Mouse (Mus musculus) forebrain, embryonic 11.5 days (tissue): ENCODE measurements at regions not wholly inside any gene's neighbourhood (a gene's known extent, or its start where the extent isn't known, plus 50 kb on each side); places are given as distances from the start of the nearest gene placed in this dataset.

Experiments used
- ATAC-seq: fragments of 200-750 bp; cut with Nextera tagmentation; replicated peaks from 2 replicates; pipeline ENCODE4 v1.8.0; 2017; ENCODE audit warnings: moderate TSS enrichment; ENCODE audit not compliant: low FRiP score
- DNase-seq: peaks from one replicate; pipeline ENCODE4 v3.0.0-alpha.2; 2017; ENCODE audit warnings: low spot score
- H3K27ac ChIP-seq: fragments of 300-500 bp; sonication (generic); 2 replicates; pipeline ENCODE4 v1.5.1; 2014; ENCODE audit warnings: low read depth, low read length
- H3K27me3 ChIP-seq: fragments of 300-500 bp; sonication (generic); 2 replicates; pipeline ENCODE4 v1.6.1; 2014; ENCODE audit warnings: mild to moderate bottlenecking, low read length, mixed read lengths; ENCODE audit not compliant: control insufficient read depth, insufficient read depth
- H3K36me3 ChIP-seq: fragments of 300-500 bp; sonication (generic); 2 replicates; pipeline ENCODE4 v1.6.1; 2014; ENCODE audit warnings: mild to moderate bottlenecking, low read length, moderate library complexity, mixed read lengths; ENCODE audit not compliant: control insufficient read depth, insufficient read depth
- H3K4me1 ChIP-seq: fragments of 300-500 bp; sonication (generic); replicated peaks from 2 replicates; pipeline ENCODE4 v1.6.1; 2014; ENCODE audit warnings: low read length, mixed read lengths; ENCODE audit not compliant: control insufficient read depth, insufficient read depth
- H3K4me2 ChIP-seq: fragments of 300-500 bp; sonication (generic); 2 replicates; pipeline ENCODE4 v1.6.1; 2014; ENCODE audit warnings: low read depth, mild to moderate bottlenecking, low read length, moderate library complexity, mixed read lengths; ENCODE audit not compliant: severe bottlenecking
- H3K4me3 ChIP-seq: fragments of 300-500 bp; sonication (generic); 2 replicates; pipeline ENCODE4 v1.5.1; 2014; ENCODE audit warnings: low read depth, low read length
- H3K9ac ChIP-seq: fragments of 300-500 bp; sonication (generic); 2 replicates; pipeline ENCODE4 v1.6.1; 2014; ENCODE audit warnings: low read length
- H3K9me3 ChIP-seq: fragments of 300-500 bp; sonication (generic); 2 replicates; pipeline ENCODE4 v1.6.1; 2016; ENCODE audit warnings: low read length, mixed read lengths; ENCODE audit not compliant: control insufficient read depth
- WGBS: fragments of 180-500 bp; shearing (Covaris S2); extraction: QIAGEN DNeasy Blood & Tissue Kit; methylation state at CpG from one replicate; pipeline ENCODE4 v1.1.7; 2014; 5-methylcytosine and 5-hydroxymethylcytosine counted together

GRCm38 (mm10) chr17:51683318-51683717 is 149.8 kb downstream of the Satb1 start:
- H3K4me1 ChIP-seq: no peaks in the 10 kb centered on the region
- H3K4me2 ChIP-seq: no peak overlapping the region
- 89% methylated on average over 4 of the region's 4 CpGs for WGBS
- no peak overlapping the region for H3K9ac ChIP-seq
- no peaks in the 10 kb centered on the region for H3K36me3 ChIP-seq
- H3K27me3 ChIP-seq: no peaks in the 10 kb centered on the region
- no peak overlapping the region for H3K27ac ChIP-seq
- no peak overlapping the region for H3K4me3 ChIP-seq
- H3K9me3 ChIP-seq: no peaks in the 10 kb centered on the region
- ATAC-seq: no peak
- DNase-seq: no peak

- Histone ChIP-seq H3K27me3 (no peaks in the 10 kb centered on the region), H3K36me3 (no peaks in the 10 kb centered on the region), H3K27ac (no peak overlapping the region), H3K9me3 (no peaks in the 10 kb centered on the region), H3K4me1 (no peaks in the 10 kb centered on the region), H3K4me3 (no peak overlapping the region), H3K4me2 (no peak overlapping the region), H3K9ac (no peak overlapping the region)
- 92% methylated on average over 3 of the region's 3 CpGs for WGBS
- DNase-seq: no peak
- ATAC-seq: no peak
Measured at GRCm38 (mm10) chr17:51682368-51682767, 150.7 kb downstream of the Satb1 start.

- Histone ChIP-seq H3K27ac (no peak overlapping the region), H3K4me2 (no peak overlapping the region), H3K4me1 (no peaks in the 10 kb centered on the region), H3K36me3 (no peaks in the 10 kb centered on the region), H3K27me3 (no peaks in the 10 kb centered on the region), H3K9ac (no peak overlapping the region), H3K4me3 (no peak overlapping the region), H3K9me3 (no peaks in the 10 kb centered on the region)
- 96% methylated on average over 8 of the region's 8 CpGs for WGBS
- ATAC-seq (no peak), DNase-seq (no peak)
Measured at GRCm38 (mm10) chr17:51677451-51677850, 155.6 kb downstream of the Satb1 start.

DNA sequence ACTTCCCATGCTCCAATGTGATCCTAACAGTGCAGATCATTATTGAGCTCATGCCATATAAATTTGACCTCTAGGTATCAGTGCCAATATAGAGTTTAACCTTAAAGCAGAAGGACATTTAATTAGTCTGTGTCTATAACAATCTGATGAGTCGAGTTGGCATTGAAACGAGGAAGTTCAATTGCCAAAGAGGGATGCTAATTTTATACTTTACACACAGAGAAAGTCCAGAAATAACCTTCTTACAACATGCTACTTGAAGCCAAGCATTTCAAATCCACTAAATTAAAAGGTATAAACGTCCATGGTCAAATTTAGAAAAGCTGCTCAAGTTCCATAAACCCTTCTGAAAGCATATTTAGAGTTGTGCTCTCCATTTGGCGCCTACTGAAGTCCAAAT is 174.7 kb downstream of the Satb1 start:
- no peak overlapping the region for H3K27ac ChIP-seq
- ATAC-seq (no peak), DNase-seq (no peak)
- no peak overlapping the region for H3K4me3 ChIP-seq
- 87% methylated on average over 4 of the region's 4 CpGs for WGBS
- no peak overlapping the region for H3K4me2 ChIP-seq
- no peaks in the 10 kb centered on the region for H3K4me1 ChIP-seq
- H3K27me3 ChIP-seq: no peaks in the 10 kb centered on the region
- no peak overlapping the region for H3K9ac ChIP-seq
- no peaks in the 10 kb centered on the region for H3K36me3 ChIP-seq
- H3K9me3 ChIP-seq: no peaks in the 10 kb centered on the region

DNA sequence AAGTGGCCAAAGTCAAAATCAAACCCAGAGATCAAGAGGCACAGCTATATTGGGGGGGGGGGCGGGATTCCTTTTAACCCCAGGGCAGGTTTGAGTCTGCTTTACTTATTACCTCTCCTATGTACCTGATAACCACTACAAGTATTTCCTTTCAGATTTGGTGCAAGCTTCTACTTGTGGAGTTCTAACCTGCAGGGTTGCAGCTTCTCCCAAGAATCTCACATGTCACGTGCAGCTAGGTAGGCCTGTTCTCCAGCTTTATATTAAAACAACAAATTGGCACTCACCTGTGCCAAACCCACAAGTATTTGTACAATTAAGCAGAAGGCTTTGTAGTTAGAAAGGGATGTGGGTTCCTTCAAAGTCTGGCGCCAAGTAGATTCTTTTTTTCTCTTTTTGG is 179.2 kb downstream of the Satb1 start:
- Histone ChIP-seq H3K27ac (no peak overlapping the region), H3K4me3 (no peak overlapping the region), H3K9me3 (no peaks in the 10 kb centered on the region), H3K4me1 (no peaks in the 10 kb centered on the region), H3K27me3 (no peaks in the 10 kb centered on the region), H3K36me3 (no peaks in the 10 kb centered on the region), H3K4me2 (no peak overlapping the region), H3K9ac (no peak overlapping the region)
- no peak for ATAC-seq
- no peak for DNase-seq
- 90% methylated on average over 3 of the region's 3 CpGs for WGBS

- H3K4me2 ChIP-seq: no peak overlapping the region
- ATAC-seq (no peak), DNase-seq (no peak)
- no peaks in the 10 kb centered on the region for H3K36me3 ChIP-seq
- 88% methylated on average over 2 of the region's 2 CpGs for WGBS
- H3K4me3 ChIP-seq: no peak overlapping the region
- H3K4me1 ChIP-seq: no peaks in the 10 kb centered on the region
- no peaks in the 10 kb centered on the region for H3K27me3 ChIP-seq
- no peaks in the 10 kb centered on the region for H3K9me3 ChIP-seq
- no peak overlapping the region for H3K9ac ChIP-seq
- no peak overlapping the region for H3K27ac ChIP-seq
Measured at GRCm38 (mm10) chr17:51651880-51652279, 181.2 kb downstream of the Satb1 start.

DNA sequence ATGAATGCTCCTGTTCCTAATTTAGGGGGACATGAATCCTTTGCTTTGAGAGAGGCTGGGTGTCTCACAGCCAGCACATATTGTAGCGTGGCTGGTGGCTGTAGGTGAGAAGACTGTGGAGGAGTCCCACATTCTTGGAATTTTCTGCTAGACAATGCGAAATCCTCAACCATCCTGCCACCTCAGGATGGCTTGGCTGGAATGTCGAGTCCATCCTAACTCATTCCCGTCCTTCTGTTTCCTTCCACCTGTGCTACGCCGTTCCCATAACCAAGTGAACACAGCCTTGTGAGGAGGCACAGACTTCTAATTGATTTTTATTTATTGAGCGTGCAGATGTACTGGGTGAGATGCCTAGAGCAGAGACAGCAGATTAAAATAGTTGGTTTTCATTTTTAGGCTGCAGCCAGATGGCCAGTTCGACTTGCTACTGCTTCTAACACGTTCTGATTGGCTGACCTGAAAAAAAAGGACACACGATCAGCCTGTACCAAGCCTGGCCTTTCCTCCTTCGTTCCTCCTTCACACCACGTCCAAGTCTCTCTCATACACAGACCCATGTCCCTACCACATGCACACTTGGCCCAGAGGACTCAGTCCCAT is 183.8 kb downstream of the Satb1 start:
- Histone ChIP-seq H3K36me3 (no peaks in the 10 kb centered on the region), H3K4me1 (no peaks in the 10 kb centered on the region), H3K27me3 (no peaks in the 10 kb centered on the region), H3K9ac (no peak overlapping the region), H3K4me3 (no peak overlapping the region), H3K4me2 (no peak overlapping the region), H3K9me3 (no peaks in the 10 kb centered on the region), H3K27ac (no peak overlapping the region)
- no peak for DNase-seq
- ATAC-seq: no peak
- 87% methylated on average over 12 of the region's 12 CpGs for WGBS

GRCm38 (mm10) chr17:51646416-51646815 is 186.7 kb downstream of the Satb1 start:
- no peak overlapping the region for H3K27ac ChIP-seq
- no peak overlapping the region for H3K4me2 ChIP-seq
- H3K9ac ChIP-seq: no peak overlapping the region
- no peaks in the 10 kb centered on the region for H3K27me3 ChIP-seq
- ATAC-seq: no peak
- H3K9me3 ChIP-seq: no peaks in the 10 kb centered on the region
- H3K4me1 ChIP-seq: no peaks in the 10 kb centered on the region
- H3K4me3 ChIP-seq: no peak overlapping the region
- no peaks in the 10 kb centered on the region for H3K36me3 ChIP-seq
- DNase-seq: no peak
- 83% methylated on average over 2 of the region's 2 CpGs for WGBS

DNA sequence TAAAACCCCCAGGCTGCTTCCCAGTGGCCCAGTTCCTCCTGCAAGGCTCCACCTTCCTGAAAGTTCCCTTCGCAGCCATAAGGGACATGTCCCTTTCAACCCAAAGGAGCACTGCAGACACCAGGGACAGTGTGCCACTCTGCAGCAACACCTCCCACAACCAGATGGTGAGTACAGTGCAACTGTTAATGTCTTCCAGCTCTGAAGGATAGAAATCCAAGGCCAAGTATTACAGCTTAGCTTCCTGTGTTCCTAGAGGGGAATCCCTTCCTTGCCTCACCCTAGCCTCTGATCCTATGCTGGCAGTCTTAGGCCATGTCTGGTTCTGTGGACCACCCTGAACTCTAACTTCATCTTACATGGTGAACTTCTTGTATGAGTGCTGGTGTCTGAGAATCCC is 187.2 kb downstream of the Satb1 start:
- no peak overlapping the region for H3K4me3 ChIP-seq
- 100% methylated on average over 1 of the region's 1 CpGs for WGBS
- ATAC-seq: no peak
- H3K9ac ChIP-seq: no peak overlapping the region
- no peaks in the 10 kb centered on the region for H3K4me1 ChIP-seq
- H3K4me2 ChIP-seq: no peak overlapping the region
- no peak for DNase-seq
- H3K36me3 ChIP-seq: no peaks in the 10 kb centered on the region
- no peaks in the 10 kb centered on the region for H3K9me3 ChIP-seq
- H3K27ac ChIP-seq: no peak overlapping the region
- H3K27me3 ChIP-seq: no peaks in the 10 kb centered on the region
